Mouse (Mus musculus): ENCODE measurements around the gene Gm49368.

The Gm49368 gene

GRCm38 (mm10) chr7:128132148-128132547 is 69.7 kb downstream of the Gm49368 start:
- DNase-seq (ENCODE audit: low spot score in 2 of 2) = no peak

GRCm38 (mm10) chr7:128133596-128133995 is 71.1 kb downstream of the Gm49368 start:
- no peak for DNase-seq (ENCODE audit: low spot score in 2 of 2)

- DNase-seq (ENCODE audit: low spot score in 2 of 2) = peak; percentile 49 to 69
These were observed 74.4 kb downstream of the Gm49368 start for GRCm38 (mm10) chr7:128136927-128137326.

- DNase-seq (ENCODE audit: low spot score in 2 of 2) = no peak
These were observed 77.1 kb downstream of the Gm49368 start for GRCm38 (mm10) chr7:128139611-128140010.

GRCm38 (mm10) chr7:128150970-128151369 is 88.5 kb downstream of the Gm49368 start:
- no peak for DNase-seq (ENCODE audit: low spot score in 2 of 2)

GRCm38 (mm10) chr7:128154076-128154475 is 91.6 kb downstream of the Gm49368 start, which contains the start of gene Itgad:
TSS of gene Itgad (plus strand) at chr7:128154376.
- DNase-seq (ENCODE audit: low spot score in 2 of 2) = no peak

- DNase-seq (ENCODE audit: low spot score in 2 of 2) = no peak
These were observed 92.4 kb downstream of the Gm49368 start for GRCm38 (mm10) chr7:128154924-128155323.

GRCm38 (mm10) chr7:128158688-128159354 is 96.3 kb downstream of the Gm49368 start:
- peak in 1 of 2 experiments; percentile 41 for DNase-seq (ENCODE audit: low spot score in 2 of 2)

- no peak for DNase-seq (ENCODE audit: low spot score in 2 of 2)
These were observed 101.5 kb downstream of the Gm49368 start for GRCm38 (mm10) chr7:128164001-128164400.

- no peak for DNase-seq (ENCODE audit: low spot score in 2 of 2)
These were observed 103.9 kb downstream of the Gm49368 start for GRCm38 (mm10) chr7:128166391-128166790.

GRCm38 (mm10) chr7:128169996-128170395 is 107.5 kb downstream of the Gm49368 start:
- no peak for DNase-seq (ENCODE audit: low spot score in 2 of 2)
